Mouse (Mus musculus) lung, postnatal 25 days (tissue): ENCODE measurements around the gene Scgb3a1.

Experiments used
- DNase-seq: peaks from one replicate; pipeline ENCODE4 v3.0.0; 2022; ENCODE audit warnings: low spot score

The Scgb3a1 gene

GRCm38 (mm10) chr11:49658791-49659469 lies 4.5 kb upstream of the Scgb3a1 start:
- DNase-seq: peak; percentile 48

- DNase-seq: no peak
Observed at GRCm38 (mm10) chr11:49659470-49659799, 4.0 kb upstream of the Scgb3a1 start.

- no peak for DNase-seq
Observed at GRCm38 (mm10) chr11:49662292-49662780, 1.1 kb upstream of the Scgb3a1 start.

- no peak for DNase-seq
Observed at GRCm38 (mm10) chr11:49664262-49665140, 1.1 kb downstream of the Scgb3a1 start.

GRCm38 (mm10) chr11:49665462-49665861 lies 2.1 kb downstream of the Scgb3a1 start:
- DNase-seq: peak; percentile 27

- no peak for DNase-seq
Observed at GRCm38 (mm10) chr11:49673433-49673832, 10.0 kb downstream of the Scgb3a1 start.

- DNase-seq: no peak
Observed at GRCm38 (mm10) chr11:49684237-49684973, 21.0 kb downstream of the Scgb3a1 start.

- no peak for DNase-seq
Observed at GRCm38 (mm10) chr11:49695013-49695412, 31.6 kb downstream of the Scgb3a1 start.

GRCm38 (mm10) chr11:49695695-49696094 lies 32.3 kb downstream of the Scgb3a1 start:
- no peak for DNase-seq

GRCm38 (mm10) chr11:49696472-49696871 lies 33.1 kb downstream of the Scgb3a1 start:
- no peak for DNase-seq

- DNase-seq: no peak
Observed at GRCm38 (mm10) chr11:49697779-49698178, 34.4 kb downstream of the Scgb3a1 start.

GRCm38 (mm10) chr11:49699079-49699478 lies 35.7 kb downstream of the Scgb3a1 start:
- no peak for DNase-seq

GRCm38 (mm10) chr11:49702014-49702413 lies 38.6 kb downstream of the Scgb3a1 start:
- no peak for DNase-seq

- DNase-seq: no peak
Observed at GRCm38 (mm10) chr11:49704804-49705203, 41.4 kb downstream of the Scgb3a1 start.

GRCm38 (mm10) chr11:49707834-49708233 lies 44.4 kb downstream of the Scgb3a1 start:
- no peak for DNase-seq

- DNase-seq: no peak
Observed at GRCm38 (mm10) chr11:49710664-49711063, 47.3 kb downstream of the Scgb3a1 start.

- peak; percentile 16 for DNase-seq
Observed at GRCm38 (mm10) chr11:49711981-49712554, 48.7 kb downstream of the Scgb3a1 start.

GRCm38 (mm10) chr11:49712555-49713335 lies 49.3 kb downstream of the Scgb3a1 start, which contains the start of gene Cnot6:
TSS of gene Cnot6 (minus strand) at chr11:49712723.
- DNase-seq: peak; percentile 98

- peak; percentile 39 for DNase-seq
Observed at GRCm38 (mm10) chr11:49713336-49714334, 50.2 kb downstream of the Scgb3a1 start.
